Mouse (Mus musculus): Measurements from ENCODE around the gene Alpl. TPM values are rescaled to one million over a fixed set of nuclear protein-coding genes. Genes with fewer than 3 reads are reported as not detected.

Alpl gene
- polyA plus RNA-seq, 1 experiment from 2014 or later, result 9.7 TPM

- H3K27ac ChIP-seq (replicated peaks), result no peak overlapping the region
- peaks cover 23% of the 10 kb centered on the region for H3K4me1 ChIP-seq (replicated peaks)
- 59% methylated on average over 15 of the region's 15 CpGs for WGBS (ENCODE audit: insufficient replicate concordance)
- no peak overlapping the region for H3K9ac ChIP-seq
- H3K4me3 ChIP-seq (replicated peaks), result no peak overlapping the region
- no peak for ATAC-seq (ENCODE audit: insufficient read depth)
- H3K4me2 ChIP-seq, result no peak overlapping the region
- peaks cover 56% of the 10 kb centered on the region for H3K27me3 ChIP-seq
- no peaks in the 10 kb centered on the region for H3K36me3 ChIP-seq (replicated peaks)
- no peaks in the 10 kb centered on the region for H3K9me3 ChIP-seq (replicated peaks)
Measured at GRCm38 (mm10) chr4:137717671-137718070, 78.5 kb downstream of the Alpl start.

- no peak for ATAC-seq (ENCODE audit: insufficient read depth)
- no peaks in the 10 kb centered on the region for H3K9me3 ChIP-seq (replicated peaks)
- H3K4me3 ChIP-seq (replicated peaks), result no peak overlapping the region
- H3K36me3 ChIP-seq (replicated peaks), result no peaks in the 10 kb centered on the region
- H3K9ac ChIP-seq, result no peak overlapping the region
- peaks cover 26% of the 10 kb centered on the region for H3K4me1 ChIP-seq (replicated peaks)
- H3K27ac ChIP-seq (replicated peaks), result no peak overlapping the region
- 56% methylated on average over 7 of the region's 7 CpGs for WGBS (ENCODE audit: insufficient replicate concordance)
- H3K4me2 ChIP-seq, result no peak overlapping the region
- peaks cover 52% of the 10 kb centered on the region for H3K27me3 ChIP-seq
Measured at GRCm38 (mm10) chr4:137717005-137717404, 79.2 kb downstream of the Alpl start.

DNA sequence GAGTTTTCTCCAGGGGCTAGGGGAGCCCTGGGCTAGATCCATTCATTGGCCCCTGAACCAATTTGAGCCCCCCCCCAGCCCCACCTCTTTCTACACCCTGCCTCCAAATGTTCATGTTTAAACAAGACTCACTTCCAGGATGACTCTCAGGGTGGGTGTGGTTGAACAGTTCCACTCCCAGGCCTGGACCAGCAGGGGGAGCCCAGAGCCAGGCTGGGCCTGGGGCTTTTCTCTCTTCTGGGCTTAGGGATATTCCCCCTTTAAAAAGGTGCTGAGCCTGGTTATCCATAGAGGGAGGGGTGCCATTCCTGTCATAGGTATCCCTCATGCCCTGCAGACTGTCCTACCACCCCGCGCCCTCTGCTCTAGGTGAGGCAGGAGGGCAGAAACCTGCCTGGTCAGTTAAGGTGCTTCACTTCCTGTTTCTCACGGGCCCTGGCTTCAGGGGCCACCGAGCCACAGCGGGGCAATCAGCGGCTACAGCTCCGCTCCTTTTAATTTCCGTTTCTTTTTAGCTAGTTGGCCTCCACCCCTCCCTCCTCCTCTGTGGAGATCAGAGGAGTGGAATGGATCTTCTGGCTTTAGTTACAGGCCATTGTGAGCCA, 82.1 kb downstream of the Alpl start:
- Histone ChIP-seq H3K27ac (replicated peaks) (no peak overlapping the region), H3K4me2 (no peak overlapping the region), H3K27me3 (peaks cover 46% of the 10 kb centered on the region), H3K9ac (no peak overlapping the region), H3K9me3 (replicated peaks) (no peaks in the 10 kb centered on the region), H3K4me1 (replicated peaks) (peaks cover 23% of the 10 kb centered on the region), H3K4me3 (replicated peaks) (no peak overlapping the region), H3K36me3 (replicated peaks) (no peaks in the 10 kb centered on the region)
- no peak for ATAC-seq (ENCODE audit: insufficient read depth)
- 19% methylated on average over 8 of the region's 8 CpGs for WGBS (ENCODE audit: insufficient replicate concordance)

DNA sequence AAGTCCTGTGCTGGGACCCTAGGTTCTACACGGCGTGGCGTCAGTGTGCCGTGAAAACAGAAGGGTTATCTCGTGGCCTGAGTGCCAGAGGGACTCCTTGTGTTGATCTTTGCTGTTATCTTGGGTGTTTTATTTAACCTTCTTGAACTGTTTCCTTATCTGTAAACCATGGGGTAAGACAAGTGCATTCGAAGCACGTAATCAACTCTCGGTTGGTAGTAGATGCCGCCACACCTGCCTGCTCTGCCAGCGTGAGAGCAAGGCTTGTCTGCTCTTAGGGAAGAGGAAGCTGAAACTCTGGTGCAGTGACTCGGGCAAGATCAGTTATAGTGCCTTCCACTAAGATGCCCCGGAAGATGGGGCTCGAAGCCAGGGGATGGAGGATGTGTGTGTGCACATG, 83.2 kb downstream of the Alpl start:
- Histone ChIP-seq H3K9ac (no peak overlapping the region), H3K4me2 (no peak overlapping the region), H3K4me3 (replicated peaks) (no peak overlapping the region), H3K36me3 (replicated peaks) (no peaks in the 10 kb centered on the region), H3K27ac (replicated peaks) (no peak overlapping the region; the same call in 1 of the 2 replicates), H3K4me1 (replicated peaks) (peaks cover 24% of the 10 kb centered on the region), H3K9me3 (replicated peaks) (no peaks in the 10 kb centered on the region), H3K27me3 (peaks cover 46% of the 10 kb centered on the region)
- WGBS (ENCODE audit: insufficient replicate concordance), result 26% methylated on average over 13 of the region's 13 CpGs
- ATAC-seq (ENCODE audit: insufficient read depth), result peak; percentile 62

GRCm38 (mm10) chr4:137707216-137707990, 88.8 kb downstream of the Alpl start:
- H3K4me2 ChIP-seq, result peak overlapping the region; percentile 77
- peak overlapping the region; percentile 78 for H3K27ac ChIP-seq (replicated peaks)
- H3K36me3 ChIP-seq (replicated peaks), result no peaks in the 10 kb centered on the region
- H3K4me1 ChIP-seq (replicated peaks), result peaks cover 24% of the 10 kb centered on the region
- no peaks in the 10 kb centered on the region for H3K9me3 ChIP-seq (replicated peaks)
- peak overlapping the region; percentile 55 for H3K4me3 ChIP-seq (replicated peaks)
- peak; percentile 73 for ATAC-seq (ENCODE audit: insufficient read depth)
- peak overlapping the region; percentile 54; the same call in 1 of the 2 replicates for H3K9ac ChIP-seq
- H3K27me3 ChIP-seq, result peaks cover 55% of the 10 kb centered on the region
- 4% methylated on average over 49 of the region's 52 CpGs for WGBS (ENCODE audit: insufficient replicate concordance)

DNA sequence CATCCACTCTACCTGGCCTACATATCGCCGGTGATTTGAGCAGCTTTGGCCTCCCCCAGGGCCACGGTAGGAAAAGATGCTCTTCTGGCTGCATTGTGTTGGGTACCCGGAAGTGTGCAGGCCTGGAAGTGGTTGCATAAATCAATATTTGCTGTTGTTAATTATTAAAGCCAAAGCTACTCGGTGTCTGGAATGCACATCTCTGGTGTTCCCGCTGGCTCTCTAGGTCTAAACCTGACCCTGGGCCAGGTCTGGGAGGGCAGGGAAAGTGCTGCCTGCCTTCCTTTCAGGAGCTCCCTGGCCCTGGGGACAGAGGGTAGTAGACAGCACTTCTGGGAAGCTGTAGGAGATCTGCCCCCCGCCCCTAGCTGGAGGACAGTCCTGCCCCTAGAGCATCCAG, 89.7 kb downstream of the Alpl start:
- ATAC-seq (ENCODE audit: insufficient read depth), result peak; percentile 42
- H3K9ac ChIP-seq, result no peak overlapping the region
- H3K9me3 ChIP-seq (replicated peaks), result no peaks in the 10 kb centered on the region
- H3K4me2 ChIP-seq, result peak overlapping the region; percentile 77
- peak overlapping the region; percentile 78 for H3K27ac ChIP-seq (replicated peaks)
- no peak overlapping the region for H3K4me3 ChIP-seq (replicated peaks)
- peaks cover 55% of the 10 kb centered on the region for H3K27me3 ChIP-seq
- H3K4me1 ChIP-seq (replicated peaks), result peaks cover 24% of the 10 kb centered on the region
- WGBS (ENCODE audit: insufficient replicate concordance), result 61% methylated on average over 7 of the region's 7 CpGs
- no peaks in the 10 kb centered on the region for H3K36me3 ChIP-seq (replicated peaks)

- ATAC-seq (ENCODE audit: insufficient read depth), result no peak
- Histone ChIP-seq H3K9me3 (replicated peaks) (no peaks in the 10 kb centered on the region), H3K4me1 (replicated peaks) (peaks cover 29% of the 10 kb centered on the region), H3K36me3 (replicated peaks) (no peaks in the 10 kb centered on the region), H3K4me3 (replicated peaks) (no peak overlapping the region), H3K27ac (replicated peaks) (no peak overlapping the region), H3K4me2 (no peak overlapping the region), H3K9ac (no peak overlapping the region), H3K27me3 (peaks cover 48% of the 10 kb centered on the region)
- WGBS (ENCODE audit: insufficient replicate concordance), result 58% methylated on average over 5 of the region's 5 CpGs
Measured at GRCm38 (mm10) chr4:137705379-137705778, 90.8 kb downstream of the Alpl start.

DNA sequence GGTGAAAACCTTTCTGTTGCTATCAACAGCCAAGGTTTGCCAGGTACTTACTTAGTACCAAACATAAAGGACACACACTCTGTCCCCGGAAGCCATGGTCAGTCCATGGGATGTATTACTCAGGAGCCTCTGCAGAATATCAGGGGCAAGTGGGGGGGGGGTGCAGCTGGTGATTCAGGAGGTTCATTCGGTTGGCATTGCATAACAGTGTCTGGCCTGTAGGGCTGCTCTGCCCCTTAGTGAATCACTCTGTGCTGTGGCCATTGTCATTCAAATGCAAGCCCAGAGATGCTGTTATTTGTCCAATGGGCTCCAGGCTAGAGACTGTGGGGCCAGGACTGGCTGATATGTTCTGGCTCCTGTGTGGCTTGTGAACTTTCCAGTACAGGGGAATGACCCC, 91.6 kb downstream of the Alpl start:
- H3K9me3 ChIP-seq (replicated peaks), result no peaks in the 10 kb centered on the region
- H3K4me3 ChIP-seq (replicated peaks), result no peak overlapping the region
- H3K9ac ChIP-seq, result no peak overlapping the region
- H3K27ac ChIP-seq (replicated peaks), result no peak overlapping the region
- 38% methylated on average over 2 of the region's 2 CpGs for WGBS (ENCODE audit: insufficient replicate concordance)
- peaks cover 42% of the 10 kb centered on the region for H3K27me3 ChIP-seq
- no peaks in the 10 kb centered on the region for H3K36me3 ChIP-seq (replicated peaks)
- ATAC-seq (ENCODE audit: insufficient read depth), result no peak
- peaks cover 29% of the 10 kb centered on the region for H3K4me1 ChIP-seq (replicated peaks)
- no peak overlapping the region for H3K4me2 ChIP-seq

DNA sequence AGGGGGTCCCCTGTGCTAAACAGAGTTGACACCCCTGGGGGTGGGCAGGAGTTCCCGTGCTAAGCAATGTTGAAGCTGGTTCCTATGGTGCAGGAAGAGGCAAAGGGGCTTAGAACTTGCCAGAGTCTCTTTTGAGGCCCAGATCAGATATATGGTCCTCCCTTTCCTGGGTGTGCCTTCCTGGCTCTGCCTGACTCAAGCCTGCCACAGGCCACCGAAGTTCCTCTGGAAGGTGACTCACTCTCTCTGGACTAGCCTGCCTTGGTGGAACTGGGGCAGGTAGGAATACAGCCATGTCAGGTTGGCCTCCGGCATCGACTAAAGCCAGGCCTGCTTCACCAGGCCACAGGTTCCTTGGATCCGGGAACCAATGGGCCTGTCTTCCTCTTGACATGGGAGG, 93.1 kb downstream of the Alpl start:
- WGBS (ENCODE audit: insufficient replicate concordance), result 56% methylated on average over 5 of the region's 5 CpGs
- peaks cover 27% of the 10 kb centered on the region for H3K27me3 ChIP-seq
- no peaks in the 10 kb centered on the region for H3K36me3 ChIP-seq (replicated peaks)
- no peak overlapping the region for H3K9ac ChIP-seq
- H3K4me1 ChIP-seq (replicated peaks), result peaks cover 33% of the 10 kb centered on the region
- ATAC-seq (ENCODE audit: insufficient read depth), result no peak
- H3K9me3 ChIP-seq (replicated peaks), result no peaks in the 10 kb centered on the region
- no peak overlapping the region for H3K4me2 ChIP-seq
- H3K27ac ChIP-seq (replicated peaks), result no peak overlapping the region
- H3K4me3 ChIP-seq (replicated peaks), result no peak overlapping the region

- Histone ChIP-seq H3K4me1 (replicated peaks) (peaks cover 19% of the 10 kb centered on the region; the same call in 1 of the 2 replicates), H3K27ac (replicated peaks) (no peak overlapping the region), H3K9ac (no peak overlapping the region)
Measured at GRCm38 (mm10) chr4:137700960-137701359, 95.2 kb downstream of the Alpl start.

DNA sequence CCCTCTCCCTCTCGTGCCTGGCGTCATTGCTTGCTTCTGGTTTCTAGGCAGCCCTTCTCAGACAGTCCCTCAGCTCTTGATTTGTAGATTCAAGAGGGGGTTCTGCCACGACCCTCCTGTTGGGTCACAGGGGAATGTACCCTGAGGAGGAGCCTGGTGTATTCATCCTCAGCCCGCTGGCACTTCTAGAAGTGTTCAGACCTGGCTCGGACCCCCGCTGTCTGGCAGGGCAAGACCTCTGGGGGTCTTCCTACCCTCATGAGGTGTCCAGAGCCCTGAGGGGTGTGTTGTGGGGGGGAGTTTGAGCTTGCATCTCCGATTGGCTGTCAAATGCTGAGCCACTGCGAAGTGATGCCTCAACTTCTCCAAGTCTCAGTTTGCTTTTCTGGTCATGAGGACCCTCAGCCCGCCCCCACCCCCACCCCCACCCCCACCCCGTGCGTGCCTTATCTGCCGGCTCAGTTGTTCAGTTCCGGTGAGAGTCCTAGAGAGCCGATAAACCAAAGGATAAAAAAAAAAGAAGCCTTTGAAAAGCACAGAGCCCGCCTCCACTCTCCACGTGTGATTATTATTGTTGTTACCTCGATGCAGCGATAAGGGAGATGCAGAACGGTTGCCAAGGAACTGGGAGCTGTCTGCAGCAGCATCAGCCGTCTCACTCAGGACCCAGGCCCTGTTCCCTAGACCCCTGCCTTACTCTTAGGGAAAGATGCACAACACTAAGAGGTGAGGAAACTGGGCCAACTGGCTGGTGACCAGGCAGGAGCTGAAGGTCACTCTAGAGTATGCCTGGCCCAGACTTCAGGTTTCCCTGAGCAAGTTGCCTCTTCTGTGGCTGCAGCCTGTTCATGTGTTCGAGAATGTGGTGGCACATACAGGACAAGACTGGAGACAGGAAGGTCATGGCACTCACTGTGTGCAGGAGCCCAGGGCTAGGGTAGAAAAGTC, 96.6 kb downstream of the Alpl start:
- no peaks in the 10 kb centered on the region for H3K9me3 ChIP-seq (replicated peaks)
- 41% methylated on average over 21 of the region's 21 CpGs for WGBS (ENCODE audit: insufficient replicate concordance)
- H3K4me3 ChIP-seq (replicated peaks), result no peak overlapping the region
- no peak overlapping the region for H3K27ac ChIP-seq (replicated peaks)
- ATAC-seq (ENCODE audit: insufficient read depth), result no peak
- peaks cover 7% of the 10 kb centered on the region; the same call in 1 of the 2 replicates for H3K27me3 ChIP-seq
- no peaks in the 10 kb centered on the region for H3K36me3 ChIP-seq (replicated peaks)
- peaks cover 13% of the 10 kb centered on the region; the same call in 1 of the 2 replicates for H3K4me1 ChIP-seq (replicated peaks)
- no peak overlapping the region for H3K9ac ChIP-seq
- H3K4me2 ChIP-seq, result no peak overlapping the region

More at GRCm38 (mm10) chr4:137700960-137701359, 95.2 kb downstream of the Alpl start:
- no peaks in the 10 kb centered on the region for H3K9me3 ChIP-seq (replicated peaks)
- H3K4me2 ChIP-seq, result no peak overlapping the region
- no peaks in the 10 kb centered on the region for H3K36me3 ChIP-seq (replicated peaks)
- ATAC-seq (ENCODE audit: insufficient read depth), result no peak
- no peak overlapping the region for H3K4me3 ChIP-seq (replicated peaks)
- H3K27me3 ChIP-seq, result peaks cover 7% of the 10 kb centered on the region; the same call in 1 of the 2 replicates
- WGBS (ENCODE audit: insufficient replicate concordance), result 37% methylated on average over 6 of the region's 6 CpGs

Data from liver, embryonic 15.5 days (tissue).